Mouse (Mus musculus): Measurements from ENCODE around the gene Lsm11.

GRCm38 (mm10) chr11:45918018-45918417 is 26.7 kb downstream of the Lsm11 start:
- TF ChIP-seq EP300 (IDR thresholded peaks at IDR 0.05; ENCODE audit: low read depth) (no peak), CTCF (IDR thresholded peaks at IDR 0.05; ENCODE audit: low read depth) (no peak)

Measured in liver, postnatal 0 days (tissue).